Mouse (Mus musculus) adrenal gland, adult 8-10 months (tissue): ENCODE measurements around the gene Bcl11a. TPM values are rescaled to one million over a fixed set of nuclear protein-coding genes. Genes with fewer than 3 reads are reported as not detected.

Source experiments
- DNase-seq: peaks from one replicate; pipeline ENCODE4 v3.0.0; 2022
- total RNA-seq, 4 experiments: library from RNA; stranded (reverse); gene quantifications; 2 replicates each; pipeline ENCODE4 v1.2.4; 2022

The Bcl11a gene
- total RNA-seq, 4 experiments from 2014 or later: 4.3 to 8.6 (median 5.7) TPM

GRCm38 (mm10) chr11:24217741-24218333 is 140.0 kb downstream of the Bcl11a start:
- DNase-seq: no peak

- no peak for DNase-seq
These were observed 143.9 kb downstream of the Bcl11a start for GRCm38 (mm10) chr11:24221601-24222307.

Other genes with a start within 250 kb of the Bcl11a start
- gene Papolg, start 182.8 kb upstream of the Bcl11a start, total RNA-seq: 10 to 100 TPM; 13.4 to 16.3 (median 14.2) TPM
- gene A830031A19Rik, start 3.0 kb upstream of the Bcl11a start, total RNA-seq: not detected